Mouse (Mus musculus) intestine, embryonic 14.5 days (tissue): ENCODE data around the gene 2510039O18Rik. TPM values are rescaled to one million over a fixed set of nuclear protein-coding genes. Genes with fewer than 3 reads are reported as not detected.
A peak's percentile ranks its signal among the peaks of the same experiment; 100 is the strongest.

Experiments used
- ATAC-seq: fragments of 200-750 bp; cut with Nextera tagmentation; replicated peaks from 2 replicates; pipeline ENCODE4 v1.8.0; 2017; ENCODE audit warnings: low read depth, moderate number of reproducible peaks, moderate TSS enrichment, moderate library complexity; ENCODE audit not compliant: low FRiP score, low TSS enrichment
- DNase-seq: peaks from one replicate; pipeline ENCODE4 v3.0.0-alpha.2; 2018; ENCODE audit warnings: low spot score
- H3K27ac ChIP-seq: fragments of 300-500 bp; sonication (generic); 2 replicates; pipeline ENCODE4 v1.5.1; 2014; ENCODE audit warnings: low read depth, mild to moderate bottlenecking, control low read depth
- H3K27me3 ChIP-seq: fragments of 300-500 bp; sonication (generic); replicated peaks from 2 replicates; pipeline ENCODE4 v1.6.1; 2014; ENCODE audit warnings: low read length, control low read depth; ENCODE audit not compliant: control insufficient read depth, insufficient read depth
- H3K36me3 ChIP-seq: fragments of 300-500 bp; sonication (generic); 2 replicates; pipeline ENCODE4 v1.6.1; 2014; ENCODE audit warnings: low read length, control low read depth; ENCODE audit not compliant: control insufficient read depth, insufficient read depth
- H3K4me1 ChIP-seq: fragments of 300-500 bp; sonication (generic); replicated peaks from 2 replicates; pipeline ENCODE4 v1.6.1; 2014; ENCODE audit warnings: low read length, control low read depth, mixed read lengths; ENCODE audit not compliant: control insufficient read depth, insufficient read depth
- H3K4me2 ChIP-seq: fragments of 300-500 bp; sonication (generic); 2 replicates; pipeline ENCODE4 v1.6.1; 2014; ENCODE audit warnings: low read length
- H3K4me3 ChIP-seq: fragments of 300-500 bp; sonication (generic); 2 replicates; pipeline ENCODE4 v1.5.1; 2014; ENCODE audit warnings: low read depth, low read length, control low read depth, mixed read lengths
- H3K9ac ChIP-seq: fragments of 300-500 bp; sonication (generic); 2 replicates; pipeline ENCODE4 v1.6.1; 2014; ENCODE audit warnings: mild to moderate bottlenecking, low read length
- H3K9me3 ChIP-seq: fragments of 300-500 bp; sonication (generic); 2 replicates; pipeline ENCODE4 v1.6.1; 2016; ENCODE audit warnings: low read length, control low read depth; ENCODE audit not compliant: control insufficient read depth
- WGBS: fragments of 180-500 bp; shearing (Covaris S2); extraction: QIAGEN DNeasy Blood & Tissue Kit; methylation state at CpG from one replicate; pipeline ENCODE4 v1.1.7; 2014; 5-methylcytosine and 5-hydroxymethylcytosine counted together
- polyA plus RNA-seq: library from polyadenylated mRNA; unstranded; fragments of >200 nt; fragmentation: Nextera tagmentation; extraction: Ambion mirVana; gene quantifications from 2 replicates; pipeline ENCODE4 v1.2.1, GENCODE M21; 2014

2510039O18Rik gene
- polyA plus RNA-seq, 1 experiment from 2014 or later: 21.3 TPM

DNA sequence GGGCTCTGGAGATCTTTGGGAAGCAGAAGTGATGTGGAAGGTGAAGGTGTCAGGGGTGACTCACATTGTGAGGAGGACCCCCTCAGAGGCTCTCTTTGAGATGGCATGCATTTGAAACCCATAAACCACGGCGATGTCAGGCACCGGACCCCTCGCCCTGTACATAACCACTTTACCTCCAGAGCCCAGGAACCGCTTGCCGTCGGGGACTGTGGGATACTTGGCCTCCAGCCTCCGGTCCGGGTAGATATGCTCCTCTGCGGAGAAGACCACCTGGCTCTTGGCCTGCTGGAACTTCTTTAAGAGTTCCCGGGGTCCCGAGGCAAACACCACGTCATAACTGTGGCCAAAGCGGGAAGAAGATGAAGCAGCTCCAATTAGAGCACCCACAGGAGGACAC lies 9.7 kb upstream of the 2510039O18Rik start:
- no peak for ATAC-seq
- Histone ChIP-seq H3K4me3 (no peak overlapping the region), H3K36me3 (peaks cover 14% of the 10 kb centered on the region), H3K9me3 (no peaks in the 10 kb centered on the region), H3K9ac (no peak overlapping the region), H3K4me2 (no peak overlapping the region), H3K4me1 (0 out of 2 replicates have a peak, but pooled peaks cover 5% of the 10 kb centered on the region), H3K27me3 (no peaks in the 10 kb centered on the region), H3K27ac (no peak overlapping the region)
- WGBS: 94% methylated on average over 13 of the region's 14 CpGs
- no peak for DNase-seq

DNA sequence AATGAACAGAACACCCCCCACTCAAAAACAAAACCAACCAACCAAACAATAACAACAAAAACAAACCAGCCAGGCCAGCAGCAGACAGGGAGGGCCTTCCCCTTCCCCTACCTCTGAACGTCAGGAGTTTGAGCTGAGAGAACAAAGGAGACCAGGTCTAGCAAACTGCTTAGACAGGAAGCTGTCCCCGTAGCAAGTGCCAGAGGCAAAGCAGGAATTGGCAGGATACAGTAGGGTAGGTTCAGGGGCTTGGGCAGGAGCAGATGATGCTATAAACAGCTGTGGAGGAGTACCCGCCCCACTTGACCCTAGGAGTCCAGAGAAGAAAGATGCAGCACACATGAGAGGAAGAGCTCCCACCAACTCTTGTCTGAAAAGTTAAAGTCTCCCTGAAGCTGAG lies 6.6 kb upstream of the 2510039O18Rik start:
- no peaks in the 10 kb centered on the region for H3K27me3 ChIP-seq
- WGBS: 48% methylated on average over 3 of the region's 3 CpGs
- DNase-seq (no peak), ATAC-seq (no peak)
- peaks cover 8% of the 10 kb centered on the region for H3K36me3 ChIP-seq
- H3K9me3 ChIP-seq: no peaks in the 10 kb centered on the region
- peaks cover 14% of the 10 kb centered on the region for H3K4me1 ChIP-seq
- no peak overlapping the region for H3K4me2 ChIP-seq
- no peak overlapping the region for H3K27ac ChIP-seq
- H3K9ac ChIP-seq: no peak overlapping the region
- H3K4me3 ChIP-seq: no peak overlapping the region

DNA sequence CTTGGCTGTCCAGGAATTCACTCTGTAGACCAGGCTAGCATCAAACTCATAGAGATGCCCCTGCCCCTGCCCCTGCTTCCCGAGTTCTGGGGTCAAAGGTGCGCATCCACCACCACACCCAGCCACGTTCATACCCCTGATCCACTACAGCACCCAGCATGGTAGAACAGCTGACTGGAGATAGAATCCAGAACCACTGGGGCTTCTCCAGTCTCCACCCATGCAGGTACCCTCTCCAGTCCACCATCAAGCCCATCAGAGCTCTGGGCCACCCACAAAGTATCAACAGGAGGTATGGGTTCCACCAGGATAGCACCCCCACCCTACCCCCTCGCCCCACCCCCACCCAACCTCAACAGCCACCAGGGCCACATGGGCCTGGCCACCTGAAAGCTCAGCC lies 6.1 kb upstream of the 2510039O18Rik start:
- 75% methylated on average over 4 of the region's 4 CpGs for WGBS
- Histone ChIP-seq H3K4me1 (peaks cover 14% of the 10 kb centered on the region), H3K4me2 (no peak overlapping the region), H3K4me3 (no peak overlapping the region), H3K9me3 (no peaks in the 10 kb centered on the region), H3K27me3 (no peaks in the 10 kb centered on the region), H3K9ac (no peak overlapping the region), H3K27ac (no peak overlapping the region), H3K36me3 (peaks cover 8% of the 10 kb centered on the region)
- ATAC-seq: no peak
- DNase-seq: no peak

DNA sequence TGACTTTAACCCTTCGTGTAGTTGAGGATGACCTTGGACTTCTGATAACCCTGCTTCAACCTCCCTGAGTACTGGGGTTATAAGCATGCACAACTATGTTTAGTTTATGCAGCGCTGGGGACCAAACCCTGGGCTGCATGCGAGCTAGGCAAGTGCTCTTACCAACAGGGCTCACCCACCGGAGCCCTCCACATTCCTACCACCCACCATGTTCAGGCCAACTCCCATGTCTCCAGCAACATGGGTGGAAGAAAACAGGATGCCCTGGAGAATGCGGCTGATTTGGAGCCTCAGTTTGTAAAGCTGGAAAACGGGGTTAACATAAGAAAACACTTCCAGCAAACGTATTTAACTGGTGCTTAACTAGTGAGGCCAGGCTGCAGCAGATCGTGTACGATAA lies 4.8 kb upstream of the 2510039O18Rik start:
- ATAC-seq (no peak), DNase-seq (peak; percentile 60)
- H3K4me3 ChIP-seq: peak overlapping the region; percentile 61
- no peak overlapping the region for H3K27ac ChIP-seq
- no peaks in the 10 kb centered on the region for H3K9me3 ChIP-seq
- H3K9ac ChIP-seq: peak overlapping the region; percentile 58
- H3K36me3 ChIP-seq: no peaks in the 10 kb centered on the region
- H3K27me3 ChIP-seq: no peaks in the 10 kb centered on the region
- H3K4me2 ChIP-seq: peak overlapping the region; percentile 54
- 19% methylated on average over 9 of the region's 9 CpGs for WGBS
- peaks cover 14% of the 10 kb centered on the region for H3K4me1 ChIP-seq

DNA sequence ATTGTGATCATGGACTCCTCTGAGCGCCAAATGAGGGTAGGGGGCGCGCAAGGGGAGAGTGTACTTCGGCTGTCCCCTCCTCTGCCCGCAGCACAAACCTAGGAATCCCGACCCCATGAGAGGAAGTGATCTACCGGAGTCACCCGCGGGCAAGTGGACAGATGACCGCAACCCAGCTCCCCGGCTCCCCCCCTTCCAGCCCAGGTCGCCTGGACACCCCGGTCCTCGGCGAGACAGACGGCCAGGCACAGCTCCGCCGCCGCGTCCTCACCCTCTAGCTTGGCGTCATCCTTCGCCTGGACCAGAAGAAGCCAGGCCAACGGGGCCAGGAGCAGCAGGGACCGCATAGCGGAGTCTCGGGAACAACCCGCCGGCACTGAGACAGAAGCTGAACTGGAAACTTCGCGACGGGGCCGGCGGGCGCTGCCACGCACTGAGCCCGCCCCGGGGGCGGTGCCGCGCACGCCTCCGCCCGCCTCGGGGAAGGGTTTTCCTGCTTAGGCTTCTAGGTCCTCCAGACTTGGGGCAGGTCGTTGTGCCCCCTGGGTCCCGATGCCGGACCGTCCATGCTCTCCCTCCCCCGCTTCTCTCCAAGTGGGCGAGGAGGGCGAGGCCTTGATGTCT lies 4.3 kb upstream of the 2510039O18Rik start, which contains the start of gene Plod1:
Gene Plod1 (minus strand): TSS at position 437 of the 624 bp plus-strand sequence.
- DNase-seq: peak; percentile 86
- no peaks in the 10 kb centered on the region for H3K9me3 ChIP-seq
- H3K27me3 ChIP-seq: no peaks in the 10 kb centered on the region
- WGBS: under 1% methylated on average over 51 of the region's 51 CpGs
- H3K4me1 ChIP-seq: peaks cover 15% of the 10 kb centered on the region
- no peaks in the 10 kb centered on the region for H3K36me3 ChIP-seq
- peak within 1 kb of the TSS; percentile 61 for H3K4me3 ChIP-seq
- H3K9ac ChIP-seq: peak within 1 kb of the TSS; percentile 58
- peak within 1 kb of the TSS; percentile 54 for H3K4me2 ChIP-seq
- peak; percentile 53 for ATAC-seq
- peak within 1 kb of the TSS; percentile 44; the same call in 1 of the 2 replicates for H3K27ac ChIP-seq

DNA sequence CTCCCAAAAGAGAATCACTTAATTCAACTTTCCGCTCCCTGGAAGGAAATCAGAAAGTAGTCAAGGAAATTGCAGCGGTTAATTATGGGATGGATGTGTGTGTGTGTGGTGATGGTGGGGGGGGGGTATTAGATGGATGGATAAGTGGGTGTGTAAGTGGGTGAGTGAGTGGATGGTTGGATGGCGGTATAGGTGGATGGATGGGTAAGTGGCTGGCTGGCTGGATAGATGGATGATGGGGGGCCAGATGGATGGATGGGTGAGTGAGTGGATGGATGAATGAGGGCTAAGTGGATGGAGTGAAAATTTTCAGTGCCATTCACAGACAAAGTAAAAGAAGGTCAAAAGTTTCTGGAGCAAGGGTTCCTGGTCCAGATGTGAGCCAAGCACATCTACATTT lies 3.7 kb upstream of the 2510039O18Rik start:
- H3K36me3 ChIP-seq: no peaks in the 10 kb centered on the region
- peak overlapping the region; percentile 54 for H3K4me2 ChIP-seq
- peak overlapping the region; percentile 58 for H3K9ac ChIP-seq
- H3K27me3 ChIP-seq: no peaks in the 10 kb centered on the region
- peak overlapping the region; percentile 44; the same call in 1 of the 2 replicates for H3K27ac ChIP-seq
- ATAC-seq: no peak
- no peak for DNase-seq
- H3K9me3 ChIP-seq: no peaks in the 10 kb centered on the region
- WGBS: 50% methylated on average over 3 of the region's 3 CpGs
- H3K4me1 ChIP-seq: peaks cover 21% of the 10 kb centered on the region
- H3K4me3 ChIP-seq: peak overlapping the region; percentile 61

DNA sequence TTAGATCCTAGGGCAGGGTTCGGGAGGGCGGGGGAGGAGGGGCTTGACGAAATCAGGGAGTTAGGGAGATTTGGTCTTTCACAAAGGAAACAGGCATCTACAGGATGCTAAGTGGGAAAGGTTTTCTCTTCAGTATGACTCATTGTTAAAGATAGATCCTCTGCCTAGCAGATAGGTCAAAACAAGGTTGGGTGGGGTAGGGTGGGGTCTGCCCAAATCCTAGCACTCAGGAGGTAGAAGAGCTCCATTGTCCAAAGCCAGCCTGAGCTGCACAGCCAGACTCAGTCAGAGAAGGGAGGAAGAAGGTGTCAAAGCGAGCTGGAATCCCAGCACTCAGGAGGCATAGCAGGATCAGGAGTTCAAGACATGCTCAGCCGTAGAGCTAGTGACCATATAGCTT lies 3.2 kb upstream of the 2510039O18Rik start:
- Histone ChIP-seq H3K36me3 (no peaks in the 10 kb centered on the region), H3K4me2 (no peak overlapping the region), H3K27me3 (no peaks in the 10 kb centered on the region), H3K9me3 (no peaks in the 10 kb centered on the region), H3K4me3 (no peak overlapping the region), H3K4me1 (peaks cover 25% of the 10 kb centered on the region), H3K27ac (no peak overlapping the region), H3K9ac (no peak overlapping the region)
- ATAC-seq (no peak), DNase-seq (no peak)
- 72% methylated on average over 5 of the region's 5 CpGs for WGBS

DNA sequence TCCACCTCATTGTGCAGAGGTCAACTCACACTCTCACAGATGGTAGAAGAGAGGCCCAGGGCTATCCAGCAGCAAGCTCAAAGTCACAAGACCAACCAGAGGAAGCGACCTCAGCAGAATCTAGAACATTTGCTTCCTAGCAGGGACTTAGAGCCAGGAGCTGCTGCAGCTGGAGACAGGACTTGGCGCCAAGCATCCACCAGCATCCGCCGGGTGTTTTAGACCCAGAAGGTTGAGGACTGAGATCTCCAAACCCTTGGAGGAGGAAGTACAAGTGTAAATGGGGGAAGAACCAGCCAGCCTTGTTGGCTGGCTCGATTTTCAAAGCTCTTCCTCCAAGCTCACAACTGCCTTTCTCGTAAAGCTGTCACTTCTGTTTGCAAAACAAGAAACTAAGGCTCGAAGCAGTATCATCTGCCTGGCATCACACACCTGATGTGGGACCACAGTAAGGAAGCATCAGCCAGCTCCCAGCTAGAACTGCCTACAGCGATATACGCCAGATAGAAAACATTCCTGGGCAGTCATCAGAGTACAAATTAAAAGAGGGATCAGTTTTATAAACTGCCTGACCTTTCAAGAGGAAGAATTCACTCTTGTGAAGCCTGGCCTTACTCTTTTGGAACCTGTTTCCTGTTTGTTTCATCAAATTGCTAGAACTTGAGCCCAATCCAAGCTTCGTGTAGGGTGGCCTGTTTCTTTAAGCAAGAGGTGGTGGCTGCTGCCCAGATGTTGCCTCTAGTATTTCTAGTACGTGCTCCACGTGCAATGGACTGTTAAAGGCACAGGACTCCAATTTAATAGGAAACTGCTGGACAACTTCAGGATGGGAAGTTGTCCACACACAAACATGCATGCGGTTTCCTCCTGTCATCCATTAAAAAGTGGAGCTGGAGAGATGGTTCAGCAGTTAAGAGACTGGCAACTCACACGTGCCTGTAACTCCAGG lies 2.3 kb upstream of the 2510039O18Rik start:
- Histone ChIP-seq H3K4me2 (no peak overlapping the region), H3K36me3 (peaks cover under 1% of the 10 kb centered on the region; the same call in 1 of the 2 replicates), H3K4me1 (peaks cover 32% of the 10 kb centered on the region), H3K4me3 (no peak overlapping the region), H3K27me3 (no peaks in the 10 kb centered on the region), H3K27ac (peak overlapping the region; percentile 38; the same call in 1 of the 2 replicates), H3K9me3 (no peaks in the 10 kb centered on the region), H3K9ac (no peak overlapping the region)
- no peak for DNase-seq
- WGBS: 44% methylated on average over 14 of the region's 14 CpGs
- no peak for ATAC-seq
